Mouse (Mus musculus): ENCODE data around the gene Gm20696.

Gm20696 gene

DNA sequence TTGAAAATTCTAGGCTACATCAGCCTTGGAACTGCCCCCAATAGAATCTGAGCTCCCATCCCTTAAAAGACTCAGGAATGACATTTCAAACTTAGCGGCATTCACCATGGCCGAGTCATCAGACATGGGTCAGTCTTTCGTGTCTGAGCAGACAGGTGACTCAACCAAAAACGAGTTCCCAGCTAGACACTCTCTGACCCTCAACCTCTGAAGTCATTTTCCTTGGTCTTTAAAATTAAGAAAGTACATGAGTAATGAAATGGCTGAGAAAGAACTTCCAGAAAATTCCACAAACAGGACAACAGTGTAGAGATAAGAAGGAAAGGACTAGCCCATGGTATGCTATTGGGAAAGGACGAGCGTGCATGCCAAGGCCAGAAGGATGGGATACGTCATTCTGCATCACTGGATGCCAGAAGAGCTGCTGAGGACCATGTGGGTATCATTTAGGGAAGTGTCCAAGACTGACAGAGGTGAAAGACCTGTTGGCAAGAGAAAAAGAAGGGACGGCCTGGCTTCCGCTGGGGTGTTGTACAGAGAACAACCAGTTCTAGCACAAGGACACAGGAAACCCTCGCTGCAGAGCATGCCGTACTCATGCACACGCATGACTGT lies 219.7 kb downstream of the Gm20696 start:
- DNase-seq (ENCODE audit: low read depth, low spot score), result no peak

DNA sequence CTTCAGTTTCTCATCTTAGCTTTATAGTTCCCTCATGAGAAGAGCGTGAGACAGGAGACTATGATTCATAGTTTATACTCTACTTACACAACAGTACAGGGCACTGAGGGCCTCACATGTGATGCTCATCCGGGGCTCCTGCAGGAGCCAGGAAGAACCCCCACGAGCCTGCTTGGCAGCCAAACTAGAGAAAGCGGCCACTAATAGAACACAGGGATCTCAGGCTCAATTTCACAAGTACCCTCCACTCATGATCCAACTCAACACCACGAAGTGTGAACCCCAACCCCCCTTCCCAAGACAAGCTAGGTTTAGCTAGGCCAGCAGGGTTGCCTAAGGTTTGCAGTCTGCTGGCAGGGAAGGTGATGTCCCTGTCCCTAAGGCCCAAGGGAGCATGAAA lies 223.1 kb downstream of the Gm20696 start:
- no peak for DNase-seq (ENCODE audit: low read depth, low spot score)

DNA sequence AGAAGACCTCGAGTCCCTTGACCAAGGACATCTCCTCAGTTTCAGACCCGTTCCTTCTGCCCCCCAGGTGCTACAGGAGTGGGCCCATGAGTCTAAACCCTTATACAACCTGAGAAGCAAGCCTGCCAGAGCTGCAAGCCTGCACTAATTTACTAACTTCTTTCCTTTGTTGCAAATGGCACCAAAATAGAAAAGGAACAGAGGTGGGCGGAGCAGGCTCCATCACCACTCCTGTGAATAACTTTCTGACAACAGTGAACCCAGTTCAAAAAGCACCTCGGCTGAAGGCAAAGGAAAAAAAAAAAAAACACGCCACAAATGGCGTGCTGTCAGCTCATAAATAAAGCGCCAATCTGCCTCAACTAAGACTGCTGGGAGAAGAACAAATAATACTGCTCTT lies 225.5 kb downstream of the Gm20696 start:
- no peak for DNase-seq (ENCODE audit: low read depth, low spot score)

DNA sequence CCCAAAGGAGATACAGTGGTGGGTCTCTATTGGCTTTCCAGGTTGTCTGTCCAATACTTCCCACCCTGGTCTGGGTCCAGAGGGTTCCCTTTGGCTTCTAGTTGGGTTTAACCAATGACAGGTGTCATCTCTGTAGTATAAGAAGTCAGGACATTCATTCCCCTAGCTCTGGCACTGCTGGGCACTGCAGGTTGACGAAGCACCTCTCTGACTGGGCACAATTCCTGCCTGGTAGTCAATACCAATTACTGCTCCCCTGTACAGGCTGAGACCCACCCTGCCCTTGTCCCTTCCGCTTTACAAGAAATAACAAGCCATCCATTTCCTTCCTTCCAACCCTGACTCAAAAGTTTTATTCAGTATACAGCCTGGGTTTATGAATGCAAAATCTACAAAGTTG lies 226.0 kb downstream of the Gm20696 start:
- DNase-seq (ENCODE audit: low read depth, low spot score), result no peak

DNA sequence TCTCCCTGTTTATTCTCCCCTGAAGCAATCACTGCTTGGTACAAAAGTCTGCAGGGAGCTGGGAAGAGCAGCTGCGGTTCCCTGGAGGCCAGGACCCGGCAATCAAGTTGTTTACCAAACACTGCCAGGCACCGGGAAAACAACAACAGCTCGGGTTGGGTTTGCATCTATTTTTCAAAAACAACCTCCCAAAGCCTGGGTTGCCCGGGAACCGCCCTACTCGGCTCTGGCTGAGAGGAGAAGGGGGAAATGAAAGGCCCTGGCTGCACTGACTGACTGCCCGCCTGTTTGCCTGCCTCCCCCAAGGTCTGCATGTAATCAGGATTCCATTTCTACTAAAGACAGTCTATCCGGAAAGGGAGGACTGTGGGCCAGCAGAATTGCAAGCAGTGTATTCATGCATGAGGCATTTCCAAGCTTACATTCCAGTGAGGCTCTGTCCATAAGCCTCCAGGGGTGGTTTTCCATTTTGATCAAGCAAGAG lies 226.7 kb downstream of the Gm20696 start:
- no peak for DNase-seq (ENCODE audit: low read depth, low spot score)

DNA sequence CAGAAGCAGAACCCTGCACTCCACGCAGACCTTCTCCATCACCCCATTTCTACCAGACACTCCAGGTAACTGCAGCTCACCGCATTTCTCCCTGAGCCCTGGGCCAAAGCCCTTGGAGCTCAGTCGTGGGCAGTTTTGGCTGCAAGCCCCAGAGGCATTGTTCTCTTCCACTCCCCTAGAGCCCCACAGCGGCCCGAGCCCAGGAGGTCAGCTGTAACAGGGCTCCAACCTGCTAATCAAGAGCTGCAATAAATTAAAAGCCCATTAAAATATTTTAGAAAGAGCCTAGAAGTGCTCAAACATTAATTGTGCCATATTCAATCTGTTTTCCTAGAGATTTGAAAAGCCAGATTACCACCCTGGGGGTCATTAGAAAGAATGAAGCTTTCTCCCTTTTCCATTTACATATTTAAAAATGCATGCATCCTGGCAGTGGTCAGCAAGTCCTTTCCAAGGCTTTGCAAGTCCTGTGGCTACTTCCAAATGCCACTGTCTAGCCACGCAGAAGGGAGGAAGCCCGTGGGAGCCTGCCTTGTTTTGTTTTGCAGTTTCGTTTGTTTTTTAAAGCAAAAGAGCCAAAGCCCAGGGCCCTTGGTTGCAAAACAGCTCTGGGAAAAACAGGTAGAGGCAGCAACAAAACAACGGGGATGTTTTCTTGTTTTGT lies 227.3 kb downstream of the Gm20696 start:
- no peak for DNase-seq (ENCODE audit: low read depth, low spot score)

DNA sequence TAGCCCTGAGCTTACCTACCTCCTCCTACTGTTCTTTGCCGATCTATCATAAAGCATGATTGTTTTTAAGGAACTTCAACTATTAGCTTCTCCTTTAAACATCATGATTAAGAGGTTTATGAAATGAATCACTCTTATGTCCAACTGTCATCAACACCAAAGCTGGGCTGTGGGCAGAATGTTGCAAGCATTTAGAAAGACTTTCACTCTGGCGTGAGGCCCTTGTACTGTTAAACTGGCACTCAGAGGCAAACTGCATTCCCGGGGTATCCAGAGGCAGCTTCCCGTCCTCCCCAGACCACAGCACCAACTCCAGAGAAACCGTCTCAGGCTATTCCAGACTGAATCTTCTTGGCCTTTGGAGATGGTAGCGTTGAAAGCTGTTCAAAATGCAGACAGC lies 230.2 kb downstream of the Gm20696 start:
- no peak for DNase-seq (ENCODE audit: low read depth, low spot score)

DNA sequence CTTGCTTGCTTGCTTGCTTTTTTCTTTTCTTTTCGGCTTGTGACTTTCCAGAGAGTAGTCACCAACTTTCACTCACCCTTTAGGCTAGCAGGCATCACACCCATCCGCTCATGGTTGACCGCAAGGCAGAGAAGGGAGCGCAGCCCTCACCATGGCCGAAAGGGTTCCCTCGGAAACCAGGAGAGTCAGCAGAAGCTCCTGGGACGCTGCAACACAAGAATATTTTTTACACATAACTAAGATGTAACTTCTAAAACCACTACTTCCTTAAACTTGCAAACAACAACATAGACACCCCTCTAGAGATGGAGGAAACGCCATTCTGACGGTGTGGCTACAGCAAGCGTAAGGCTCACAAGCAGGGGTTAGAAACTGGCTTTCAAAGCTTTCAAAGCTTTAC lies 231.5 kb downstream of the Gm20696 start:
- DNase-seq (ENCODE audit: low read depth, low spot score), result no peak

DNA sequence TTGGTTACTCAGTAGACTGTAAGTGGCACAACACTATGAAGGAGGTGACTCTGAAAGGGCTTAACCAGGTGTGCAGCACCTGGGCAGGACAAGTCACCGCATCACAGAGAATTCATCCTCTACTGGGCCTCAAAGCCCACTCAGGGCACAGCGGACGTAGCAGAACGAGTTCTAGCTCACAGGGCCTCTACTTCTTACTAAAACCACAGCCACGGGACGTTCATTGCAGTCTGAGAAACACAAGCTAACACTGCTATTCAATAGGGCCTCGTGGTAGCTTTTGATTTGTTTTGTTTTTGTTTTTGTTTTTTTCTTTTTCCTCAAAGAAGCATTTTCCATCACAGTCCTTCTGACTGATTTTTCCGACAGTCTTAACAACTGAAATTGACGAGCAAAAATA lies 233.6 kb downstream of the Gm20696 start:
- no peak for DNase-seq (ENCODE audit: low read depth, low spot score)

DNA sequence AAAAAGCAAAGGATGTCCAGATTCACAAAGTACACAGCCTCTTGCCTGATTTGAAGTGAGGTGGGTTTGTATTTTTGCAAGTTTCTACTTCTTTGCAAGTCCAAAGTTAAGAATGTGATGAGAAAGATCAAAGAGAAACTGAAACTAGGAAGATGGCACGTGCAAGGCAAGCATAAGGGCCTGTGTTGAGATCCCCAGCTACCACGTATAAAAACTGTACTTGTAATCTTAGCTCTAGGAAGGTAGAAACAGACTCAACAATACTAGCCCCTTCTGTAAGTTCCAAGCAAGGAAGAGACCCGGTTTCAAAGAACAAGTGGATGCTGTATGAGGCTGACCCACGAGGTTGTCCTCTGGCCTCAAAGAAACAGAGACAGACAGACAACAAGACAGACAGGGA lies 234.7 kb downstream of the Gm20696 start:
- DNase-seq (ENCODE audit: low read depth, low spot score), result no peak

DNA sequence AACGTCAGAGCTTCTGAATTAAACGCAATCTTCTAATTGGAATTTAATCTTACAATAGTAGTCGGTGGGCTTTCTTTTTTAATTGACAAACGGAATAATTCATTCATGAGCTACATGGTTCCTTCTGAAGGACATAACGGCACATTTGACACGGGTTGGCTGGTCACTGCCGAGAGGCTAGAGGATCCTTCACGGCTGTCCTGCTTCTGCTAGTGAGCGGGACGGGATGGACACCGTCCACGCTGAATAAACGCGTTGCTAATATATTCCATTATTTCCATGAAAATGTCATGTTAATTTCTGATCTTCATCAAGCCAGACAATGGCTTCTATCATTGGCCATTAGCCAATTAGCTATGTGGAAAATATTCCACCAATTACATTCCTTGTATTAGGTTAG lies 236.0 kb downstream of the Gm20696 start:
- no peak for DNase-seq (ENCODE audit: low read depth, low spot score)

DNA sequence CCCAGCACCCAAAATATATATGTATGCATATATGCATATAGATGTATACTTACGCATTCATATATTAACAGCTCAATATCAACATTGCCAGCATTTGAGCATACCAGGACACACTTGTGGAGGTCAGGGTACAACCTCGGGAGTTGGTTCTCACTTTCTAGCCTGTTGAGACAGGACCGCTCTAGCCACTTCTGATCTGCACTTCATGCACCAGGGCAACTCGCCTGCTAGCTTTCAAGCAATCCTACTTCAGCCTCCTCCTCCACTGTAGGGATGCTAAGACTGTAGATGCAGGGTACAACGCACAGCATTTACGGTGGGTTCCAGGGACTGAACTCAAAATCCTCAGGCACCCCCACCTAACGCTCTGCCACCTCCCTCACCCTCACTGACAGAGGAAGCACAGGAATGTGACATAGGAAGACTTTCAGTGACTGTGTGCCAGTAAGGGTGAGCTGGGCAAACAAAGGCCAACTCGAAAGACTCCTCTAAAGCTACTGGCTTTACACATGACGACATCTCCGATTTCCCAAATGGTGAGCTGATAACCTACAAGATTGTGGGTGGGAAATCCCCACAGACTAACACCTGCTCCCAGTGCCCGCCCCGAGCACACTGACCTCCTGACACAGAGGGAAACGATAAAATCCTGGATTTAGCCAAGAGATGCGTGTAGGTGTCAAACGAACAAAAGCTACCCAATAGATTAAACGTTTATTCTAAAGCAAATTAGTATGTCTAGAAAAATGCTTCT lies 237.0 kb downstream of the Gm20696 start:
- DNase-seq (ENCODE audit: low read depth, low spot score), result no peak

DNA sequence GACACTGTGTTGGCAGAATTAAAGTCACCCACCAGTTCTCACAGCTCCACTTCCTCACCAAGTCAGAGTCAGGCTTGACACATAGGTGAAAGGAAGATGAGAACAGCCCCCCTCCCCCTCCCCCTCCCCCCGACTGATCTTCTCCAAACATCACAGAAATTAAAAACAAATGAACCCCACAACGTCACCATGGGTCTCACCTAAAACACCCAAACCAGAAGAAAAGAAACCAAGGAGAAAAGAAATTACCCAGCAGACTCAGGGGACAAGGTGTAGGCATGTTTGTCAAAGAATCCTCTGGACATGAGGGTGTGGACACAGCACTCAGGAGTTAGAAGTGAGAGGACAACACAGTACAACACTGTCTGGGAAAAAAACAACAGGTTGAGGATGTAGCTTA lies 237.6 kb downstream of the Gm20696 start:
- DNase-seq (ENCODE audit: low read depth, low spot score), result no peak

DNA sequence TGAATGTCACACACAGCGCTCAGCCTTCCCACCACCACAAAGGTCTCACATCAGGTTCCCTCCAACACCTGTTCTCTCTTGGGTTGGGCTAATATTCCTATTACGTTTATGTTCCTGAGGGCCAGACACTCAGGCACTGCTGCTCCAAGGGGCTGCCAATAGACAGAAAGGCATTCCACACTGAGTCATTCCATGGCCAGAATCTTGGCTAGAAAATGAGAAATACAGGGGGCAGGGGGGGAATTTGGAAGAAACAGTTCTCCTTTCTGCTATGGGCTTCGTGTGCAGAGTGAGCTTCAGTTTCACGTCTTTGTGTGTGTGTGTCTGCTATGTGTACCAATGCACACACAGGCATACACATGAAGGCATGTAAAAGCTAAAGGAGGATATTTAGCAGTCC lies 239.3 kb downstream of the Gm20696 start:
- DNase-seq (ENCODE audit: low read depth, low spot score), result no peak

DNA sequence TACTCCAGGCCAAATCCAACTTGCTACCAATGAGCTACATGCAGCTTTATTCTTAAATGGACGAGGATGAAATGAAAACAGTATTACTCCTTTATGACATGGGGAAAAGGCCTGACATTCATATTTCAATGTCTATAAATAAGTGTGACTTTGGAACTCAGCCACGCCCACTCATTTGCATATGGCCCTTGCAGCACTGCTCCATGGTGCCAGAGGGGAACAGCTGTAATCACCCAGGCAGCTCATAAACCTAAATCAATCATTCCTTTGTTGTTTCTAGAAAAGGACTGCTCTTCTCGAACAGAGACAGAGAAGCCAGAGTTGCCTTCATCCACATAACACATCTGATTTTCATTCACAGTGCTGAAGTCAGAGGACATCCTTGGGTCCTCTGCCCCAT lies 241.6 kb downstream of the Gm20696 start:
- no peak for DNase-seq (ENCODE audit: low read depth, low spot score)

DNA sequence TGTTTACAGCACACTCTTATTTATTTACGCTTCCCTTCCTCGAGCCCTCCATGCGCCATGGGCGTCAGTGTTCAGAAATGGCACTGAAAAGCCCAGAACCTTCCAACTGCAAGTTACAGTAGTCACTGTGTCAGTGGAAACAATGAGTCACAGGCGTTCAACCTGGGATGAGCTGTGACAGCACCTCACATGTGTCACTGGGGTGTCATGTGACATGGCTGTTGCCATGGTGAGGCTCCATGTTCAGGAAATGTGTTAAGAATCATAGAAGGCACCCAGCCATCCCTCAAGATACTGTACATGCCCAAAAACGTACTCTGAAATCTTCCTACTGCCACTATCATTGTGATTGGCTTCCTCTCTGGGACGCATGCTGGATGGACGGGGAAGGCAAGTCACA lies 245.9 kb downstream of the Gm20696 start:
- no peak for DNase-seq (ENCODE audit: low read depth, low spot score)

DNA sequence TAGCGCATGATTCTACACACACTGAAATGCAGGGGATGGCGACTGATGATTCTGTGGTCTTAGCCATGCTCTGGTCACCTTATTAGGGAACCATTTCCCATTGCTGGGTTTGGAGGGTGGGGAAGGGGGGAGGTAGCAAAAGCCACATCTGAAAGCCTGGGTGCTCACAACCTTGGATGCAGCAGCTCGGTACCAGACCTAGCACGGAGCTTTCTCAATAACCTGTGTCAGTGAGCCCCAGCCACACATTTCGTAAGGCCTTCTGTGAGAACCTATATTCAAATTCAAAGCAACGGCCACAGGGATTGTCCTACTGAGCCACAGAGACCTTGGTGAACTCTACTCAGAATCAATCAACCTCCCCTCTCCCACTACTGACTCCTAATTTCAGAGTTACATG lies 254.0 kb downstream of the Gm20696 start:
- no peak for DNase-seq (ENCODE audit: low read depth, low spot score)

DNA sequence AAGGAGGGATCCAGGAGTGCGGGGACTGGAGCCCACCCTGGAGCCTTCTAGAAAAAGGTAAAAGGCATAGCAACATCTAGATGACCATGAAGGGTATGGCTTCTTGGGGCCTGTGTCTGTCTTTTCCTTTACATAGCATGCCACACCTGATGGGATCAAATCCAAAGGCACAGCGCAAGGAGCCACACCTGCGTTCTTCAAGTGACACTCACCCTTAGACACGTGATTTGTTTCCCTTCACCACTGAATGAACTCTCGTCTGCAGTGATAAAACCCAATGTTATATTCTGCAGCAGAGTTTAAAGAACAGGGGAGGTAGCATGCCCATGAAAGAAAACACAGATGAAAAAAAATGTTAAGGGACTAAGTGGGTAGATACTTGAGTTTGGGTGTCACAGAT lies 257.0 kb downstream of the Gm20696 start:
- no peak for DNase-seq (ENCODE audit: low read depth, low spot score)

DNA sequence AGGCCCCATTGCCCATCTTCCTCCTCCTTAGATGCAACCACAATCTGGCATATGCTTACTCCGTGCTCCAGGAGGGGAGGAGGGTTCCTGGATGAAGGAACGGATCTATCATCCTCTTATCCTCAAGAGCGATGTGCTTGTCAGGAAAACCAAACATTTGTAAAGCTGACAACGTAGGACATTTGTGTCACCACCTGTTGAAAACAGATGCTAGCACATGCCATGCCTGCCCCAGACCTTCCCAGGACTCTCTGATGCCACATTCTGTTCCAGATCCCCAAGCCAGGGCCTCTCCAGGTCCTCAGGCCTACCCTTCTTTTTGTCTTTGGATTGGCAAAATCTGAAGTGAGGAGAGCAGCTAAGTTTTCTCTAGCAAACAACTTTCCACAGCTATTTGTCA lies 257.7 kb downstream of the Gm20696 start:
- DNase-seq (ENCODE audit: low read depth, low spot score), result no peak

DNA sequence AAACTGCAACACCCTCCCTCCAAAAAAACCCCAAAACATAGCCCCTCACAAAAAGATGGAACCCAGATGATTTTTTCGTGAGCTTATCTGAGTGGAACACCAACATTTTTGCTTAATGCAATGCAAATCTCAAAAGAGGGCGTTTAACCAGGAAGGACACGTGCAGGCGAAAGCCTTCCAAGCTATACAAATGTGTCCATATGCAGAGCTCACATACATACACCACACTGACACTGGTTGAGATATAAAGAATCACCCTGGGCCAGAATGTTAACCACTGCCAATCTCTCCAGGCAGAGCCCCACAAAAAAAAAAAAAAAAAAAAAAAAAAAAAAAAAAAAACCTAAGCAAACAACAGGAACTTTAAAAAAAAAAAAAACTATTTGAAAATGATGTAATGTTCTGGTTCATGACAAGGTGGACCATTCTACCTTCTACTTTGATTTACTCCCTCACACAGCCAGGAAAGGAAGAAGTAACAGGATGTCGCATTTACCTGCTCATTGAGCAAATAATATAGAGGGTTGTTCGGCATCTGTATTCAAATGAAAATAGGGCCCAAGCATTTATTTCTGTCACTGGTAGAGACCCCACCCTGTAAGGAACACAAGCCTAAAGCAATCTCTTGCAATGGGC lies 262.7 kb downstream of the Gm20696 start:
- DNase-seq (ENCODE audit: low read depth, low spot score), result no peak

DNA sequence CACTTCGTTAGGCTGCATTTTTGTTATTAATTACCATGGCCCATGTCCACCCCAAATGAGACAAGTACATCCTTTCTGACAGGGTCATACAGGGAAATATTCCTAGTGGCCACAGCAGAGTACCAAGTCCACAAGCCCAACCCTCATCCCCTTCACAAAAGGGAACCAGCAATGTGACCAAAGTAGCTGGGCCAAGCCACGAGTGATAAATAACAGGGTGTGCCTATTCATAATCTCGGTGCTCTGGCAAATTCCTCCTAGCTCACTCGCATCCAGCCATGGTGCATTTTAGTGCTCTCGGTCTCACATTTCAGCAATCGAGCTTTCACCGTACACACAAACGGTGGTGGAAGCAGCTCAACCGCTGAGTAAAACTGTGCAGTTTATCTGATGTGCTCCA lies 263.7 kb downstream of the Gm20696 start:
- no peak for DNase-seq (ENCODE audit: low read depth, low spot score)

DNA sequence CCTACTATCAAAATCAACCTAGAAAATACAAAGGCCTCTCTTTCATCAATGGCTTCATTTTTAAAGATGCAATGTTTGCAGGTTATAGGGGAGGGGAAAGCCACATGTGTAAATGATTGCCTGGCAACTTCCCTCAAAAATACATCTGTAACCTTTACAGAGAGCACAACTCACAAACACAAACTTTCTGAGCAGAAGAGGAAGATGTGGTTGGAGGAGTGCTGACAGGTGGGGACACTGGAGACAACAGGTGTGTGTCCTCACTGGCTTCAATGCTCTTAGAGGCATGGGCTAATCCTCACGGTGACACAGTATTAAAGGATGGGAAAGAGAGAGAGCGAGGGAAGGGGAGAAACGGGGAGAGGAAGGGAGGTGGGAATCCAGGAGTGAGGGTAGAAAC lies 264.2 kb downstream of the Gm20696 start:
- no peak for DNase-seq (ENCODE audit: low read depth, low spot score)

DNA sequence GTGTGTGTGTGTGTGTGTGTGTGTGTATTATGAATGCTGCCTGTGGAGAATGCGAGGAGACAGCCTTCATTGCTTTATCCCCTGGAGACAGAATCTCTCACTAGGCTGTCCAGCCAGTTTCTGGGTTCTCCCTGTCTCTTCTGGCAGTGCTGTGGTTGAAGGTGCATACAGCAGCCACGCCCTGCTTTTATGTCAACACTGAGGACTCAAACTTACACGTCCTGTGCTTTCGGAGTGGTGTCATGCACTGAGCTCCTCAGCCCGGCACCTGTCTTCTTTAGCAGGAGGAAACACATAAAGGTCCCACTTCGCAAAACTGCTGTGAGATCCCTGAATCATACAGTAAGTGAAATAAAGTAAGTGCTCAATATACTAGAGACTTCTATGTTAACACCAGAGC lies 264.8 kb downstream of the Gm20696 start:
- no peak for DNase-seq (ENCODE audit: low read depth, low spot score)
